Comparison of ENCODE assay signal across 14 mouse cellular contexts in the genomic region with DNA sequence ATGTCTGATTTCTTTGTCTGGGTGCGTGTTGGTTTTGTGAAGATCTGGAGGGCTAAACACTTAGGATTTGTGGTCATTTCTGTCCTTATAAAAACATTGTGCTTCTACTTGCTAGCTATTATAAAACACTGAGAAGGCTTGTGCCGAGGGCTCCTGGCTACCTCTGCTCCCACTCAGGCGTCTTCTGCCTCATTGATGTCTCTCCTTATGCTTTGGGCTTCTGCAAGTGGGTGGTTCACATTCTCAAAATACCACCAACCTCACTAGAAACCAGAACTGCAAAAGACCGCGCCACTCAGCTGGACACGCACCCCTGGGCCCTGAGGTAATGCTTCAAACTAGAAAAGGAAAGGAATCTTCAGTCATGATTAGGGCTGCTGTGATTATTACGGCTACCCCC. TPM values are rescaled to one million over a fixed set of nuclear protein-coding genes. Genes with fewer than 3 reads are reported as not detected.
A peak's percentile ranks its signal among the peaks of the same experiment; 100 is the strongest.
DNase-seq lines count a peak whose midpoint lies in the region; ATAC-seq and TF ChIP-seq lines count a peak whose summit lies in the region.
"Had no signal": no experiment of that assay in that cellular context is flagged by ENCODE, and none has a peak within 500 bp of the region (broad histone marks: within the 10 kb centered on the region; RNA-seq: fewer than 3 reads in every experiment).

No protein-coding gene starts in this region.

- H3K36me3 ChIP-seq in heart, embryonic 12.5 days: peaks cover 13% of the 10 kb centered on the region
- H3K36me3 ChIP-seq in lung, embryonic 15.5 days: peaks cover 7% of the 10 kb centered on the region; the same call in 1 of the 2 replicates
- H3K36me3 ChIP-seq in embryonic facial prominence, embryonic 13.5 days: peaks cover 19% of the 10 kb centered on the region
- H3K36me3 ChIP-seq in small intestine, adult 2 months (ENCODE audit: control insufficient read depth, insufficient read depth, low read length): peaks cover 4% of the 10 kb centered on the region
- no peaks in the 10 kb centered on the region for H3K36me3 ChIP-seq in hindbrain, embryonic 13.5 days

- no peaks in the 10 kb centered on the region for H3K9me3 ChIP-seq in heart, embryonic 12.5 days (replicated peaks)
- no peaks in the 10 kb centered on the region for H3K9me3 ChIP-seq in lung, embryonic 15.5 days
- H3K9me3 ChIP-seq in embryonic facial prominence, embryonic 13.5 days: no peaks in the 10 kb centered on the region
- H3K9me3 ChIP-seq in hindbrain, embryonic 13.5 days: no peaks in the 10 kb centered on the region
- H3K9me3 ChIP-seq: midbrain, embryonic 10.5 days had no signal

- H3K27ac ChIP-seq in heart, embryonic 12.5 days (ENCODE audit: poor library complexity, severe bottlenecking): peak overlapping the region; percentile 90
- peak overlapping the region; percentile 60 for H3K27ac ChIP-seq in lung, embryonic 15.5 days
- H3K27ac ChIP-seq in embryonic facial prominence, embryonic 13.5 days: peak overlapping the region; percentile 86
- peak overlapping the region; percentile 29 for H3K27ac ChIP-seq in small intestine, adult 2 months (ENCODE audit: insufficient read depth, low read depth, low read length)
- no peak overlapping the region for H3K27ac ChIP-seq in hindbrain, embryonic 13.5 days
- H3K27ac ChIP-seq: midbrain, embryonic 10.5 days had no signal

- no peaks in the 10 kb centered on the region for H3K27me3 ChIP-seq in heart, embryonic 12.5 days (replicated peaks)
- H3K27me3 ChIP-seq in lung, embryonic 15.5 days: no peaks in the 10 kb centered on the region
- H3K27me3 ChIP-seq in embryonic facial prominence, embryonic 13.5 days: no peaks in the 10 kb centered on the region
- no peaks in the 10 kb centered on the region for H3K27me3 ChIP-seq in small intestine, adult 2 months (ENCODE audit: control insufficient read depth, insufficient read depth, low read length)
- H3K27me3 ChIP-seq in hindbrain, embryonic 13.5 days: no peaks in the 10 kb centered on the region

- peak overlapping the region; percentile 57; the same call in 1 of the 2 replicates for H3K9ac ChIP-seq in heart, embryonic 12.5 days
- H3K9ac ChIP-seq in lung, embryonic 15.5 days: no peak overlapping the region
- H3K9ac ChIP-seq in embryonic facial prominence, embryonic 13.5 days: no peak overlapping the region
- no peak overlapping the region for H3K9ac ChIP-seq in hindbrain, embryonic 13.5 days

- no peak for ATAC-seq in heart, embryonic 12.5 days (ENCODE audit: insufficient number of reproducible peaks, low FRiP score)
- no peak for ATAC-seq in lung, embryonic 15.5 days (ENCODE audit: borderline replicate concordance, extremely low read depth, low FRiP score, low TSS enrichment)
- ATAC-seq in embryonic facial prominence, embryonic 13.5 days (ENCODE audit: insufficient number of reproducible peaks, insufficient read depth, low FRiP score, low TSS enrichment, low read depth): no peak
- ATAC-seq in hindbrain, embryonic 13.5 days (ENCODE audit: low FRiP score): no peak
- ATAC-seq: activated CD4-positive, CD25-positive, alpha-beta regulatory T cell, adult 4 months had no signal

- H3K4me3 ChIP-seq in heart, embryonic 12.5 days: no peak overlapping the region
- no peak overlapping the region for H3K4me3 ChIP-seq in lung, embryonic 15.5 days
- H3K4me3 ChIP-seq in embryonic facial prominence, embryonic 13.5 days: no peak overlapping the region
- no peak overlapping the region for H3K4me3 ChIP-seq in small intestine, adult 2 months (ENCODE audit: low read depth, low read length)
- no peak overlapping the region for H3K4me3 ChIP-seq in hindbrain, embryonic 13.5 days
- H3K4me3 ChIP-seq: erythroblast, embryonic 14.5 days; midbrain, embryonic 10.5 days had no signal

- WGBS in heart, embryonic 12.5 days: 36% methylated on average over 7 of the region's 7 CpGs
- 66% methylated on average over 7 of the region's 7 CpGs for WGBS in lung, embryonic 15.5 days
- 49% methylated on average over 7 of the region's 7 CpGs for WGBS in embryonic facial prominence, embryonic 13.5 days
- WGBS in small intestine, adult 2 months: 79% methylated on average over 7 of the region's 7 CpGs
- WGBS in hindbrain, embryonic 13.5 days: 89% methylated on average over 7 of the region's 7 CpGs

- no peak for DNase-seq in heart, postnatal 14 days
- no peak for DNase-seq in lung, postnatal 25 days (ENCODE audit: low spot score)
- DNase-seq in ovary, postnatal 36 days (ENCODE audit: low spot score): no peak
- DNase-seq: liver; spleen, adult 18-20 months; thymus, postnatal 4 days had no signal

- H3K4me1 ChIP-seq in heart, embryonic 12.5 days (replicated peaks): peaks cover 94% of the 10 kb centered on the region
- peaks cover 83% of the 10 kb centered on the region for H3K4me1 ChIP-seq in lung, embryonic 15.5 days
- H3K4me1 ChIP-seq in embryonic facial prominence, embryonic 13.5 days: peaks cover 92% of the 10 kb centered on the region
- peaks cover 46% of the 10 kb centered on the region for H3K4me1 ChIP-seq in small intestine, adult 2 months (ENCODE audit: control insufficient read depth, insufficient read depth, insufficient read length, low read length)
- peaks cover 24% of the 10 kb centered on the region for H3K4me1 ChIP-seq in hindbrain, embryonic 13.5 days (replicated peaks)

- no peak for TF ChIP-seq CTCF in small intestine, adult 2 months (IDR thresholded peaks at IDR 0.05; ENCODE audit: extremely low read depth, insufficient read length, insufficient replicate concordance, low read depth, low read length)

- no peak for TF ChIP-seq POLR2A in small intestine, adult 2 months (IDR thresholded peaks at IDR 0.05; ENCODE audit: low read depth, low read length)

- intact Hi-C loops in heart, postnatal 14 days (cut with DNase I): no loop called here

- peak overlapping the region; percentile 38; the same call in 1 of the 2 replicates for H3K4me2 ChIP-seq in heart, embryonic 12.5 days
- H3K4me2 ChIP-seq in lung, embryonic 15.5 days: no peak overlapping the region
- peak overlapping the region; percentile 32 for H3K4me2 ChIP-seq in embryonic facial prominence, embryonic 13.5 days
- H3K4me2 ChIP-seq in hindbrain, embryonic 13.5 days: no peak overlapping the region

RNA-seq across cellular contexts. Expression of a gene that starts 14.1 kb away (rescaled TPM):
- 108 and 114 TPM in 2 replicates for polyA plus RNA-seq in heart, embryonic 12.5 days (2016; fragmentation: Nextera tagmentation; extraction: Ambion mirVana)
- total RNA-seq in heart, postnatal 14 days (2021): 100 to 1,000 TPM; 237 to 252 TPM
- polyA plus RNA-seq in lung, embryonic 15.5 days (2015; fragmentation: Nextera tagmentation; extraction: Ambion mirVana): 130 and 141 TPM in 2 replicates
- polyA plus RNA-seq in embryonic facial prominence, embryonic 13.5 days (2015; fragmentation: Nextera tagmentation; extraction: Ambion mirVana): 146 and 173 TPM in 2 replicates
- polyA plus RNA-seq in small intestine, adult 2 months (2012; rRNA removed): 29.8 and 41.7 TPM in 2 replicates
- 23.9 and 24.7 TPM in 2 replicates for polyA plus RNA-seq in hindbrain, embryonic 13.5 days (2015; fragmentation: Nextera tagmentation; extraction: Ambion mirVana)

Comparison
In these comparisons a context has a peak if more than half of its experiments do, and no peak if none do; other contexts are left out.
1. H3K4me2 ChIP-seq: peak in heart, embryonic 12.5 days (single experiment) and embryonic facial prominence, embryonic 13.5 days (single experiment); none in lung, embryonic 15.5 days (single experiment) and hindbrain, embryonic 13.5 days (single experiment).